Mouse (Mus musculus) hindbrain, embryonic 16.5 days (tissue): ENCODE measurements around the gene Gm20696. TPM values are rescaled to one million over a fixed set of nuclear protein-coding genes. Genes with fewer than 3 reads are reported as not detected.

Experiments used
- ATAC-seq: fragments of 200-750 bp; cut with Nextera tagmentation; 2 replicates; pipeline ENCODE4 v1.8.0; 2017; ENCODE audit warnings: moderate TSS enrichment, moderate library complexity
- H3K27ac ChIP-seq: fragments of 300-500 bp; sonication (generic); 2 replicates; pipeline ENCODE4 v1.5.1; 2014; ENCODE audit warnings: low read depth, mild to moderate bottlenecking, control low read depth, low read length, moderate library complexity
- H3K27me3 ChIP-seq: fragments of 300-500 bp; sonication (generic); replicated peaks from 2 replicates; pipeline ENCODE4 v1.6.1; 2014; ENCODE audit warnings: low read length; ENCODE audit not compliant: control insufficient read depth, insufficient read depth
- H3K36me3 ChIP-seq: fragments of 300-500 bp; sonication (generic); 2 replicates; pipeline ENCODE4 v1.6.1; 2014; ENCODE audit warnings: mild to moderate bottlenecking, low read length, moderate library complexity, mixed read lengths; ENCODE audit not compliant: control insufficient read depth, insufficient read depth
- H3K4me1 ChIP-seq: fragments of 300-500 bp; sonication (generic); 2 replicates; pipeline ENCODE4 v1.6.1; 2014; ENCODE audit warnings: low read depth, low read length; ENCODE audit not compliant: control insufficient read depth, insufficient read depth
- H3K4me2 ChIP-seq: fragments of 300-500 bp; sonication (generic); 2 replicates; pipeline ENCODE4 v1.6.1; 2014; ENCODE audit warnings: mild to moderate bottlenecking, low read length, control low read depth, moderate library complexity
- H3K4me3 ChIP-seq: fragments of 300-500 bp; sonication (generic); 2 replicates; pipeline ENCODE4 v1.5.1; 2014; ENCODE audit warnings: mild to moderate bottlenecking, low read length, control low read depth, moderate library complexity
- H3K9ac ChIP-seq: fragments of 300-500 bp; sonication (generic); 2 replicates; pipeline ENCODE4 v1.6.1; 2014; ENCODE audit warnings: low read depth, mild to moderate bottlenecking, control low read depth, low read length, moderate library complexity
- H3K9me3 ChIP-seq: fragments of 300-500 bp; sonication (generic); 2 replicates; pipeline ENCODE4 v1.6.1; 2014; ENCODE audit warnings: mild to moderate bottlenecking, low read length, moderate library complexity; ENCODE audit not compliant: control insufficient read depth
- WGBS: fragments of 180-500 bp; shearing (Covaris S2); extraction: QIAGEN DNeasy Blood & Tissue Kit; methylation state at CpG from one replicate; pipeline ENCODE4 v1.1.7; 2014; 5-methylcytosine and 5-hydroxymethylcytosine counted together
- polyA plus RNA-seq: library from polyadenylated mRNA; unstranded; fragments of >200 nt; fragmentation: Nextera tagmentation; extraction: Ambion mirVana; gene quantifications from 2 replicates; pipeline ENCODE4 v1.2.1, GENCODE M21; 2015

Gene Gm20696
- polyA plus RNA-seq, 1 experiment from 2014 or later = 1.8 TPM

DNA sequence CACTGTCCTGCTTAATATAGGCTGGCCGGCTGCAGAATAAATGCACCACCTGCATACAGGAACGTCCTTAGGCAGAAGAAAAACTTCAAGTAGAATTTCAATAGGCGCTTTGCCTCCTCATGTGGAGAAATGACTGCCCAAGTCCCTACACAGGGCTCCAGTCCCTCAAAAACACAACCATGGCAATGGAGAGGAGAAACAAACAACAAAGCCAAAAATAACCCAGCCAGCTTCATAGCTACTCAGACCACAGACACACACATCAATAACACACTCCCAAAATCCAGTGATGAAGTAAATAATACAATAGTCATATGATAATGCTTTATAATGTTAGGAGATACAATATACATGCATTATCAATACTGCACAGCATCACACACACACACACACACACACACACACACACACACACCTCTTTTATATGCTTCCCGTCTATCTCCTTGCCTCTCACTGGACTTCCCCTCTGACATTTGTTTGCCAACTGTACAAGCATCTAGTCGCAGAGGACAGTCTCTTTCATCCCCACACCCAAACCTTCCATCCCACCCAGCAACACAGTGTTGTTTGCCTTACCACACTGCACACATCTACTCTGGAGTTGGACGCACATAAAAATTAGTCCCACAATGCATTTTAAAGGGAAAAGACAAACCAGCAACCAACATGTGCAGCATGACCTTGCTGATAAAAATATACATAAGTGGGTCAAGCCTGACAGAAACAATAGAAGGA is 306.7 kb downstream of the Gm20696 start:
- 82% methylated on average over 6 of the region's 6 CpGs for WGBS
- H3K4me1 ChIP-seq = no peaks in the 10 kb centered on the region
- ATAC-seq = no peak
- H3K36me3 ChIP-seq = no peaks in the 10 kb centered on the region
- H3K27me3 ChIP-seq = no peaks in the 10 kb centered on the region
- no peak overlapping the region for H3K27ac ChIP-seq
- H3K9me3 ChIP-seq = no peaks in the 10 kb centered on the region
- no peak overlapping the region for H3K4me3 ChIP-seq
- no peak overlapping the region for H3K9ac ChIP-seq
- no peak overlapping the region for H3K4me2 ChIP-seq

DNA sequence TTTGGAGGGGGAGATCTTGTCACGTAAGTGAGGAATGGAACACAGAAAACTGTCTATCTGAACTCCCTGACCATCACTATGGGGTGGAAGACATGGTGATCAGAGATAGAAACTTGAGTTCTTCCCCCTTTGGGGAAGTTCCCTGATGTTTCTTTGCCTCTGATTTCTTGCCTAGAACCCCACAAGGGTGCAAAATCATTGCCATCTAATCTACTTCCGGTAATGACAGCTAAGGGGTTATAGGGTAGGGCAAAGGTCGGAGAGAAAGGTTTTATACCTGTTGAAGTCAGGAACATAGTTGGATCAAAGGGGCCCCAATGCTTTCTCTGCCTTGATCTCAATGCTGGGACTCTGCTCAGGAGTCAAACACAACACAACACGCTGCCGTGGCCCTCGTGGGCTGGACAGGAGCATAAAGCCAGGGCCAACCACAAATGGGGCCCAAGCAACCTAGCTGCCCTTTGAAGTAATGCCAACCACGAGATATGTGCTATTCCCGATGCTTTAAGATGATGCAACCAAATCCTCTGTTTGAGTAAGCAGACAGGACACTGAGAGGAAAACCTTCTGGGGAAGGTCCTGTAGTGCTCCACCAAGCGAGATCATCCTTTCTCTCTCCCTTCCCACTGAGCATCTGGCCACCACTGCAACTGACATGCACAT is 307.4 kb downstream of the Gm20696 start:
- WGBS = 83% methylated on average over 9 of the region's 9 CpGs

DNA sequence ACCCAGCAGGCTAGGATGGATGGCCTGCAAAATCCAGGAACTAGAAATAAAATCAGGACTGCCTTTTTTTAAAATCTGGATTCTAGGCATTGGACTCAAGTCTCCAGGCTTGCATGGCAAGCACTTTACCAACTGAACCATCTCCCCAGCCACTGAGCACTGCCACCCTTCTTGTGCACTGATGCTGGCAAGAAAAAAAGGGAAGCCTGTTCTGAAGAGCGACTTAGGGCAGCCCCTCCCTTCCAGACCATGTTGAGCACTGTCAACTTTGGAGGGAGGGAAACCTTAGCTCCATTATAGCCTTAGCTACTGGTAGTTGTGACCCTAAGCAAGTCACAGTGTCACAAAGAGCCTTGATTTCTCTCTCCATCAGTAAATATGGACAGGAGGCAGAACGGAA is 308.7 kb downstream of the Gm20696 start:
- no peak for ATAC-seq

More for the DNA sequence above, 307.4 kb downstream of the Gm20696 start:
- H3K4me1 ChIP-seq = no peaks in the 10 kb centered on the region
- H3K27me3 ChIP-seq = no peaks in the 10 kb centered on the region
- H3K27ac ChIP-seq = no peak overlapping the region
- no peak overlapping the region for H3K9ac ChIP-seq
- no peak overlapping the region for H3K4me3 ChIP-seq
- ATAC-seq = no peak
- no peaks in the 10 kb centered on the region for H3K36me3 ChIP-seq
- no peak overlapping the region for H3K4me2 ChIP-seq
- no peaks in the 10 kb centered on the region for H3K9me3 ChIP-seq

DNA sequence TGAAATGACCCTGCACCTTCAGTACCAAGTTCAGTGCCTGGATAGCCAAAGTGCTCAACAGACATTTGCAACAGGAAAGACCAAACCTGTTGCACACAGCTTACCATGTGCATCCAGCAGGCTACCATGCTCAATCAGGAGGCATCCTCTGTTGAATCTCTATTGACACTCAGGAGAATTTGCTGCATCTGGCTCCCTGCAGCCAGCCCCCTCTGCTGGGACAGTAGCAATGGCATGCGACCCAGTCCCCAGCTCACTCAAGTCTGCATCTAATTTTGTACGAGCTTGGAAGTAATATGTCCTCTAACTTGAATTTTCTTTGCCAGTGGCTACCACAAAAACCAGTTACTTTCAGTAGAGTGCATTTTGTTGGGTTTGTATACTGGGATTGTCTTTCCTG is 312.3 kb downstream of the Gm20696 start:
- Histone ChIP-seq H3K36me3 (no peaks in the 10 kb centered on the region), H3K27ac (no peak overlapping the region), H3K4me3 (no peak overlapping the region), H3K9me3 (no peaks in the 10 kb centered on the region), H3K4me1 (no peaks in the 10 kb centered on the region), H3K27me3 (no peaks in the 10 kb centered on the region; the same call in 1 of the 2 replicates), H3K4me2 (no peak overlapping the region), H3K9ac (no peak overlapping the region)
- ATAC-seq = no peak
- 73% methylated on average over 2 of the region's 2 CpGs for WGBS

More for the DNA sequence above, 308.7 kb downstream of the Gm20696 start:
- WGBS = 92% methylated on average over 2 of the region's 2 CpGs
- Histone ChIP-seq H3K4me2 (no peak overlapping the region), H3K9ac (no peak overlapping the region), H3K27ac (no peak overlapping the region), H3K27me3 (no peaks in the 10 kb centered on the region; the same call in 1 of the 2 replicates), H3K4me3 (no peak overlapping the region), H3K9me3 (no peaks in the 10 kb centered on the region), H3K4me1 (no peaks in the 10 kb centered on the region), H3K36me3 (no peaks in the 10 kb centered on the region)

DNA sequence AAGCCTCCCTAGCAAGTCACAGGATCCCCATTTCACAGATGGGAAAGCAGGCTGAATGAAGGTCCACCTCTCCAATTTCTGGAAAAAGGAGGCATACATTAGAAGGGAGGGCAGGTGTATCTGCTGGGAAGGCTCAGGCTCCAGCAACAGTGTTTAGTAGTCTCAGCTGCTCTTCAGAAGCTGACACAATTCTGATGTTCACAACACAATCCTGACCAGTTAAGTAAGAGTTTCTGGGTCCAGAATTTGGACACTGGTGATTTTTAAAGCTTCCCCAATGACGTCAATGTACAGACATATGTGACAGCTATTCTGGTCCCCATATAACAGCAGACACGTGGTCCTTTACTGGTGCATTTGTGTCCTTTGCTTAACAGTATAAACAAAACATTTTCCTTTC is 313.2 kb downstream of the Gm20696 start:
- Histone ChIP-seq H3K27me3 (no peaks in the 10 kb centered on the region; the same call in 1 of the 2 replicates), H3K4me3 (no peak overlapping the region), H3K27ac (no peak overlapping the region), H3K36me3 (no peaks in the 10 kb centered on the region), H3K4me1 (no peaks in the 10 kb centered on the region), H3K9ac (no peak overlapping the region), H3K4me2 (no peak overlapping the region), H3K9me3 (no peaks in the 10 kb centered on the region)
- no peak for ATAC-seq
- 90% methylated on average over 2 of the region's 2 CpGs for WGBS

DNA sequence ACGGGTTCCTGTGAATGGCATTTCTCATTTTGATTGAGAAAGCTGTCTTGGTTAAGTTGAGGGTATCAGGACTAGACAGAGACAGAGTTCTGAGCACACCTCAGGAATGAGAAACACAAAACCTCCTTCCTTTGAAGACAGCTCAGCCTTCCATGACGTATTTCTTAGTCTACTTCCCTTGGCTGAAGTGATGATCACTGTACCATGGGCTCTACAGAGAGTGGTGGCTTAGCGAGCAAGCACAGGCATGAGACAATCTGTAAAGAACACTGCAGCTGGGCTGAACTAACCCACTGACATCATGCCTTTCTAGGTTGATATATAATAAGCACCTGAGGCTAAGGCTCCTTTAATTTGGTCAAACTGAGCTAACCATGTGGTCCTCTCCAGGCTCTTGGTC is 316.0 kb downstream of the Gm20696 start:
- H3K27me3 ChIP-seq = no peaks in the 10 kb centered on the region; the same call in 1 of the 2 replicates
- no peak overlapping the region for H3K4me3 ChIP-seq
- H3K9ac ChIP-seq = no peak overlapping the region
- H3K4me1 ChIP-seq = peaks cover 2% of the 10 kb centered on the region; the same call in 1 of the 2 replicates
- ATAC-seq = no peak
- no peak overlapping the region for H3K4me2 ChIP-seq
- no peaks in the 10 kb centered on the region for H3K36me3 ChIP-seq
- 82% methylated on average over 3 of the region's 3 CpGs for WGBS
- no peak overlapping the region for H3K27ac ChIP-seq
- no peaks in the 10 kb centered on the region for H3K9me3 ChIP-seq

DNA sequence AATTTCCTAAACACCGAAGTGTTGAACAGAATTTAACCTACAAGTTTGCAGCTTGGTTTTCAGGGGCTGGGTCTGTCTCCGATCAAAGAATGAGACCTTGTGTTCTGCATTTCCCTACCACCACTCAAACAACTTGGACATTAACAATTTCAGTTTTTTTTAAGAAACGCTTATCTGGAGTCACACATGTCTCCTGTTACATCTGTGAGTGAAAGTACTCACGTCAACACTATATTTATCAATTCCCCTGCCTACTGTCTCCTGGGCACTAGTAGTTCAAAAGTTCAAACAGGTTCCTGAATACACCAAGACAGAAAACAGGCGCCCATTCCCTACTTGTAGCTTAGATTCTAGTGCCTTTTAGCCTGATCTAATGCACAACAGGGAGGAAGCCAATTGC is 316.4 kb downstream of the Gm20696 start:
- Histone ChIP-seq H3K4me2 (no peak overlapping the region), H3K9me3 (no peaks in the 10 kb centered on the region), H3K36me3 (no peaks in the 10 kb centered on the region), H3K27ac (no peak overlapping the region), H3K4me1 (peaks cover 2% of the 10 kb centered on the region; the same call in 1 of the 2 replicates), H3K9ac (no peak overlapping the region), H3K27me3 (no peaks in the 10 kb centered on the region; the same call in 1 of the 2 replicates), H3K4me3 (no peak overlapping the region)
- WGBS = 86% methylated on average over 5 of the region's 5 CpGs
- no peak for ATAC-seq

DNA sequence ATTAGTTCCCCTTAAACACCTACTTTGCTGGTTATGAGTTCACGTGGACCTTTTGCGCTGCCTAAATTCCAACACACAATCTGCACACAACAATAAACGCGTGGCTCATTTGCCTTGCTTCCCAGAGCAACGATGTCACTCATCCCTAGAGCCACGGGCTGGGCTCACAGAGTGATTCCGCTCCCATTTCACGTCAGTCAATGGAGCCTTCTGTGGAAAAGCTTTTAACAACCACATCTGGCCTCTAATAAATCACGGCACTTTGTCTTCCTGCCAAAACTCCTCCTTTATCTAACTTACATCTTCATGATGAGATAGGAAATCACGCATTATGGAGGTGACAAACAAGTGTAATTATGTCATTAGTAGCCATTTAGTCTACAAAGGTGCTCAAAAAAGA is 318.8 kb downstream of the Gm20696 start:
- H3K9ac ChIP-seq = no peak overlapping the region
- peaks cover 2% of the 10 kb centered on the region; the same call in 1 of the 2 replicates for H3K4me1 ChIP-seq
- no peaks in the 10 kb centered on the region for H3K27me3 ChIP-seq
- H3K27ac ChIP-seq = no peak overlapping the region
- ATAC-seq = no peak
- H3K4me3 ChIP-seq = no peak overlapping the region
- H3K36me3 ChIP-seq = no peaks in the 10 kb centered on the region
- WGBS = 29% methylated on average over 10 of the region's 10 CpGs
- H3K4me2 ChIP-seq = no peak overlapping the region
- no peaks in the 10 kb centered on the region for H3K9me3 ChIP-seq

DNA sequence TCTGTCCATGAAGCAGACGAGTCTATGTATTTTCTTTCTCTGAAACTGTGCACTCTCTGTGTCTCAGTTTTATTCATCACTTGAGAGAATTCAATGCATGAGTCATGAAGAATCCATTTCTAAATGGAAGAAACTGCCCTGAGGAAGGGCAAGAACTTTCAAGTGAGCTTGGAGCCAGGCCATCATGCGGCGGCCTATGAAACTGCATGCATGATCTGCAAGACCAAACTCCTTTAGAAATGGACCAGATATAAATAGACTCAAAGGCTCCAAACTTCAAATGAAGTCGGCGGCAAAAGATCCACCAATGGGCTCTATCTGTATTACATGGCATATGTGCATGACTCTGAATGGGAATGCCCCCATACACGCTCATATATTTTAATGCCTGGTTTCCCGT is 321.6 kb downstream of the Gm20696 start:
- no peak for ATAC-seq
- no peaks in the 10 kb centered on the region for H3K27me3 ChIP-seq
- H3K4me2 ChIP-seq = no peak overlapping the region
- 98% methylated on average over 7 of the region's 7 CpGs for WGBS
- peaks cover 2% of the 10 kb centered on the region; the same call in 1 of the 2 replicates for H3K4me1 ChIP-seq
- H3K27ac ChIP-seq = no peak overlapping the region
- H3K4me3 ChIP-seq = no peak overlapping the region
- H3K9ac ChIP-seq = no peak overlapping the region
- H3K36me3 ChIP-seq = no peaks in the 10 kb centered on the region
- no peaks in the 10 kb centered on the region for H3K9me3 ChIP-seq
